Mouse (Mus musculus): ENCODE data around the gene Man1c1.

Man1c1 gene

GRCm38 (mm10) chr4:134603553-134603952 is 100.5 kb downstream of the Man1c1 start:
- no peak for DNase-seq (ENCODE audit: low spot score)

- DNase-seq (ENCODE audit: low spot score): no peak
Measured at GRCm38 (mm10) chr4:134602610-134603009, 101.5 kb downstream of the Man1c1 start.

- no peak for DNase-seq (ENCODE audit: low spot score)
Measured at GRCm38 (mm10) chr4:134601981-134602380, 102.1 kb downstream of the Man1c1 start.

GRCm38 (mm10) chr4:134601404-134601803 is 102.7 kb downstream of the Man1c1 start:
- DNase-seq (ENCODE audit: low spot score): no peak

- no peak for DNase-seq (ENCODE audit: low spot score)
Measured at GRCm38 (mm10) chr4:134600777-134601176, 103.3 kb downstream of the Man1c1 start.

GRCm38 (mm10) chr4:134600060-134600459 is 104.0 kb downstream of the Man1c1 start:
- DNase-seq (ENCODE audit: low spot score): no peak

GRCm38 (mm10) chr4:134596816-134597692 is 107.0 kb downstream of the Man1c1 start:
- no peak for DNase-seq (ENCODE audit: low spot score)

GRCm38 (mm10) chr4:134594731-134595439 is 109.2 kb downstream of the Man1c1 start:
- no peak for DNase-seq (ENCODE audit: low spot score)

GRCm38 (mm10) chr4:134592442-134592841 is 111.6 kb downstream of the Man1c1 start:
- DNase-seq (ENCODE audit: low spot score): no peak

GRCm38 (mm10) chr4:134591506-134592061 is 112.5 kb downstream of the Man1c1 start:
- DNase-seq (ENCODE audit: low spot score): peak; percentile 84

- DNase-seq (ENCODE audit: low spot score): no peak
Measured at GRCm38 (mm10) chr4:134590227-134590926, 113.7 kb downstream of the Man1c1 start.

- no peak for DNase-seq (ENCODE audit: low spot score)
Measured at GRCm38 (mm10) chr4:134589786-134590185, 114.3 kb downstream of the Man1c1 start.

GRCm38 (mm10) chr4:134588951-134589350 is 115.1 kb downstream of the Man1c1 start:
- DNase-seq (ENCODE audit: low spot score): no peak

GRCm38 (mm10) chr4:134588287-134588686 is 115.8 kb downstream of the Man1c1 start:
- no peak for DNase-seq (ENCODE audit: low spot score)

GRCm38 (mm10) chr4:134587636-134588197 is 116.4 kb downstream of the Man1c1 start:
- DNase-seq (ENCODE audit: low spot score): peak; percentile 49

GRCm38 (mm10) chr4:134586631-134587030 is 117.5 kb downstream of the Man1c1 start:
- no peak for DNase-seq (ENCODE audit: low spot score)

- no peak for DNase-seq (ENCODE audit: low spot score)
Measured at GRCm38 (mm10) chr4:134586126-134586525, 118.0 kb downstream of the Man1c1 start.

GRCm38 (mm10) chr4:134583513-134583912 is 120.6 kb downstream of the Man1c1 start:
- no peak for DNase-seq (ENCODE audit: low spot score)

- DNase-seq (ENCODE audit: low spot score): no peak
Measured at GRCm38 (mm10) chr4:134581365-134581764, 122.7 kb downstream of the Man1c1 start.

- DNase-seq (ENCODE audit: low spot score): no peak
Measured at GRCm38 (mm10) chr4:134580351-134581148, 123.5 kb downstream of the Man1c1 start.

GRCm38 (mm10) chr4:134579620-134580019 is 124.5 kb downstream of the Man1c1 start:
- no peak for DNase-seq (ENCODE audit: low spot score)
